Mouse (Mus musculus) gastrocnemius, postnatal 36 days (tissue): ENCODE results near the gene Nup155. TPM values are rescaled to one million over a fixed set of nuclear protein-coding genes. Genes with fewer than 3 reads are reported as not detected.
"Not testable (repeated sequence)": the region's sequence is repeated elsewhere in the genome, so short reads cannot be mapped to it uniquely, and the experiment has no call there.

Experiments used
- DNase-seq, 2 experiments: peaks; one replicate each; pipeline ENCODE4 v3.0.0; 2022
- intact Hi-C: fragments of 180-260 bp; cut with DNase I; formaldehyde crosslinking; loops from one replicate; pipeline ENCODE4 v1.15.1; 2025
- long read RNA-seq, 2 experiments: library from polyadenylated mRNA; stranded (forward); transcript quantifications; one replicate each; pipeline ENCODE4 v2.0.0; 2021
- total RNA-seq, 2 experiments: library from RNA; stranded (reverse); gene quantifications; 2 replicates each; pipeline ENCODE4 v1.2.3; 2021

The Nup155 gene
- total RNA-seq = 1 to 10 TPM; 7.3 to 8.7 TPM
- long read RNA-seq, experiment 1, partial matches to known transcripts = 0 of 1 reads
- long read RNA-seq, experiment 1, other reads (novel, unspliced or antisense) = 1 of 1 reads
- long read RNA-seq, experiment 2, partial matches to known transcripts = 1 of 1 reads
- long read RNA-seq, experiment 2, other reads (novel, unspliced or antisense) = 0 of 1 reads

DNA sequence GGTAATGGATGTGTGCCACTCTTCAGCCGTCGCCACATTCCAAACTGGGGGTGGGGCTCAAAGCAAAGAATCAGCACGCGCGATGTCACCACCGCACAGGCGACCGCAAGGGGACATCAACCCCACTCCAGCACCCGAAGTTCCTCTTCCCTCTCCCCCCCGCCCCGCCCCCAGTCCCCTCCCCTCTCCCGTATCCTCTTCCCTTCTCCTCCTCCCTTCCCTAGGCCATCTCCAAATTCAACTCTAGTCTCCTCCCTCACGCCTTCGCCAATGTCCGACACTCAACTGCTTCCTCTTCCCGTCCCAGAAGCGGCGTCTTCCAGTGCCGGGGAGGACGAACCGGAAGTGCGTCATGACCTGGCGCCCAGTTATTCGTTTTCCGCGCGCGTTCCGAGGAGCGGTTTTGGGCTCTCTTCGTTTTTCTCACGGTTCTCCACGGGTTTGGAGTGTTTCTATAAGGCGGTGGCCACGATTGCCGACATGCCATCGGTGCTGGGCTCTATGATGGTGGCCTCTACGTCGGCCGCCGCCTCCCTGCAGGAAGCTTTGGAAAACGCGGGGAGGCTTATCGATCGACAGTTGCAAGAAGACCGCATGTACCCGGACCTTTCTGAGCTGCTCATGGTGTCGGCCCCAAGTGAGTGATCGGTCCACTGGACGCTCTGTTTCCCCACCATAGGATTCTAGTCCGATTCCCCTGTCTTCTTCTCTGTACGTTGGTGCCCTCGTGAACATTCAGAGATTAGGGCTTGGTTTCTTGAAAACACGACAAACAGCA is at the start of gene Nup155:
TSS of gene Nup155 (plus strand) at position 308 of the 778 bp plus-strand sequence.
- peak; percentile 83 to 90 for DNase-seq
- intact Hi-C loops = loop anchor here (1.0 kb wide), 1 partner anchor 10 kb away; the partner anchor contains the start of gene Wdr70

GRCm38 (mm10) chr15:8065221-8065620 is 43.9 kb upstream of the Nup155 start:
- DNase-seq = no peak
- intact Hi-C loops = loop anchor here (10.0 kb wide), 1 partner anchor 250 kb away; the partner anchor contains the start of gene Gdnf

DNA sequence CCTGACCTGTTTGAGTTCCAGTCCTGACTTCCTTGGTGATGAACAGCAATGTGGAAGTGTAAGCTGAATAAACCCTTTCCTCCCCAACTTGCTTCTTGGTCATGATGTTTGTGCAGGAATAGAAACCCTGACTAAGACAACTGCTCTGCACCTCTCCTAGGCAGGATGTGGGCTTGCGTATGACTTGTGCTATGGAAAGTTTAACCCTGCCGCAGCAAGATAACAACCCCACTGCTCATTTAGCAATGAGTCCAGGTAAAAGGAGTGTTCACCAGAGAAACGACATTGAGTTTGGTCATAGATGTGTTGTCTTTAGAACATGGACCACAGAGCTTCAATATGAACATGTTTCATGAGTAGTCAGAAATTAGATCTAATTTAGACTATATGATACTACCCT is 35.9 kb upstream of the Nup155 start:
- DNase-seq, intact Hi-C loops: not testable (repeated sequence)

DNA sequence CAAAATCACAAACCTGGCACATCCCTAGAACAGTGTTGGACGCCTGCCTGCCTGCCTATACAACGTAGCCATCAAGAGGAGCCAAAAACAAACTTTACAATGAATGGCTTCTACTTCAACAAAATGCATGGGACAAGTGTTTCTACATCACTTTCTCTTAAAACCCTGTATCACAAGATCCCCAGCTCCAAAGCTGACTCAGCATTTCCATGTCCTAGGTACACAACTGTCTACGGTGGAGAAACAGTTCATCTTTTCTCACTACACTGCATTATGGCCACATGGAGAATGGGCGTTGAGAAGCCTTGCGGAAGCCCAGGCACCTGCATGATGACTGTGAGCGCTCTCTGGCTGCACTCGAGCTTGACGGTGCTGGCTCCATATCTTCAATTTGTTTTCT is 26.9 kb upstream of the Nup155 start:
- intact Hi-C loops = no loop called here
- no peak for DNase-seq

DNA sequence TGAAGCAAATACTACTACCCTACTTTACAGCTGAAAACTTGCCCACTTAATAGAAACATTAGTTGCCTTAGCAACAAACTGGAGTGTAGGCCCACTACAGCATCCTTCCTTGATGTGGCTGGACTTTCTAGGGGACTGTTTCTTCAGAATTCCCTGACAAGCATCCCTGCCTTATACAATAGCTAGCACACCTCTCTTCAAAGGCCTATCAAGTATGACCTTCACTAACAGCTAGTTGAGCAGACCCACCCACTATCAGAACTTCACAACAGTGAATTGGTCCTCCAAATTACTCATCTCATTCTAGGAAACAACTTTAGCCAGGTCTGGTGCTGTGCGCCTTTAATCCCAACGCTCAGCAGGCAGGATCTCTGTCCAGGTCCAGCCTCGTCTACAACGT is 21.8 kb upstream of the Nup155 start:
- intact Hi-C loops = no loop called here
- DNase-seq = no peak

- intact Hi-C loops = no loop called here
- DNase-seq = no peak
Measured at GRCm38 (mm10) chr15:8088715-8089114, 20.4 kb upstream of the Nup155 start.

- intact Hi-C loops = no loop called here
- no peak for DNase-seq
Measured at GRCm38 (mm10) chr15:8090685-8091084, 18.4 kb upstream of the Nup155 start.

DNA sequence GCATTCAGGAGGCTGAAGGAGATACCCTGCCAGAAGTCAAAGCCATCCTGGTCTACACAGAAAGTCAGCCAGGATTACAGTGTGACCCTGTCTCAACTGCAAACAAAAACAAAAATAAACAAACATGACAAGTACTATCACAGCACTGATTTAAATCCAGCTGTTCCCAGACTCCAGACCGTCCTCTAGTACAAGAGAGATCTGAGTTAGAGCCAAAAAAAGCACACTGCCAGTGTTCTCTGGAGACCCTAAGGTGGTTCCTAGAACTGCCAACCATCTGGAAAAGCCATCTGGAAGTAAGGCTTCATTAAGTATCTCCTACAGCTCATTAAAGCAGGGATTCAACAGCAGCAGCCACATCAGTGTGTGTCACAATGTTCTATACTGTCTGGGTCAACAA is 16.4 kb upstream of the Nup155 start:
- intact Hi-C loops, DNase-seq: not testable (repeated sequence)

- intact Hi-C loops = no loop called here
- peak; percentile 5 to 20 for DNase-seq
Measured at GRCm38 (mm10) chr15:8097853-8098252, 11.2 kb upstream of the Nup155 start.

GRCm38 (mm10) chr15:8098774-8099749 is 10.0 kb upstream of the Nup155 start, which contains the start of gene Wdr70:
Wdr70 (minus strand) TSS chr15:8099209.
- intact Hi-C loops = loop anchor here (1.0 kb wide), 1 partner anchor 10 kb away; the partner anchor contains the start of gene Nup155
- peak; percentile 96 to 97 for DNase-seq

- intact Hi-C loops, DNase-seq: not testable (repeated sequence)
Measured at GRCm38 (mm10) chr15:8101975-8102542, 7.0 kb upstream of the Nup155 start.

DNA sequence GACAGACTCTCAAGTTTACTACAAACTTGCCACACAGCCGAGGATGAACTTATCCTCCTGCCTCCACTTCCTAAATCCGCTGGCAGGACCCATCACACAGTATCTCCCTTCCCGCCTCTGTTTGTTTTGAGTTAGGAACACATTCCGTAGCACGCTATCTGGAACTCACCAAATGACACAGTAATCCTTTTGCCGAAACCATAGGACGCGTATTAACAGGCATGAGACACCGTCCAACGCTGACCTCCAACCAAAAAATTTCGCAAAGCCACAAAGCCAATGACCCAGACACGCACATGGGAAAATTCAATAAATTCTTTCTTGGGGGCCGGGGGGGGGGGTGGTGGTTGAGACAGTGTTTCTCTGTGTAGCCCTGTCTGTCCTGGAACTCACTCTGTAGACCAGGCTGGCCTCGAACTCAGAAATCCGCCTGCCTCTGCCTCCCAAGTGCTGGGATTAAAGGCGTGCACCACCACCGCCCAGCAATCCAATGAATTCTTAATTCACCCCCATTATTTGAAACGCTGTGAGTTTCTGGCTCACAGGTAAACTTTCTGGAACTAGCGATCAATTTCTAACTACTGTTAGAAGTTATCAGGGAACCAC is 610 bp upstream of the Nup155 start:
- intact Hi-C loops = no loop called here
- no peak for DNase-seq

- intact Hi-C loops = loop anchor here (1.0 kb wide), 1 partner anchor 10 kb away; the partner anchor contains the start of gene Wdr70
- no peak for DNase-seq
Measured at GRCm38 (mm10) chr15:8109782-8110181, 709 bp downstream of the Nup155 start.

- intact Hi-C loops = no loop called here
- DNase-seq = no peak
Measured at GRCm38 (mm10) chr15:8129281-8129680, 20.2 kb downstream of the Nup155 start.

GRCm38 (mm10) chr15:8131268-8131667 is 22.2 kb downstream of the Nup155 start:
- intact Hi-C loops = no loop called here
- DNase-seq = no peak

GRCm38 (mm10) chr15:8131761-8132160 is 22.7 kb downstream of the Nup155 start:
- DNase-seq = no peak
- intact Hi-C loops = no loop called here

- intact Hi-C loops = no loop called here
- DNase-seq = no peak
Measured at GRCm38 (mm10) chr15:8135606-8136005, 26.5 kb downstream of the Nup155 start.

DNA sequence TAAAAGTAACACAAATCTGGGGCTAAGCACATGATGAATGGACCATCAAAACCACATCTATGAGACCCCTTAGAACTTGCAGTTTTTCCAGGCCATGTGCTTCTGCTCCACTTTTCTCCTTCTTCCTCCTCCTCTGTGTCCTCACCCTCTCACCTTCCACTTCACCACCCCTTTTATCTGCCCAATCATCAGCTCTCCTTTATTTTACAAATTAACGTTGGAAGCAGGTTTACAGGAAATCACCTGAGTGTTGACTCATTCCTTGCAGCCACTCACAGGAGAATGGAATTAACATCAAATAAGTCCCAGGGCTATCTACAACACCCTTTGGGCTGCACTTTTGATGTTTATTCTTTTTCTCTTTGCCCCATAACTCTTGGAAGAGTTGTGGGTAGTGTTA is 52.8 kb downstream of the Nup155 start:
- no peak for DNase-seq
- intact Hi-C loops = no loop called here

- peak; percentile 89 to 91 for DNase-seq
- intact Hi-C loops = no loop called here
Measured at GRCm38 (mm10) chr15:8168591-8169265, 59.7 kb downstream of the Nup155 start, which contains the start of gene Cplane1. Cplane1 (plus strand) TSS chr15:8169106.
